Mouse (Mus musculus): ENCODE results near the gene Brip1. TPM values are rescaled to one million over a fixed set of nuclear protein-coding genes. Genes with fewer than 3 reads are reported as not detected.

Gene Brip1
- 0.43 and 0.67 TPM in 2 replicates for polyA plus RNA-seq (2012; rRNA removed)

DNA sequence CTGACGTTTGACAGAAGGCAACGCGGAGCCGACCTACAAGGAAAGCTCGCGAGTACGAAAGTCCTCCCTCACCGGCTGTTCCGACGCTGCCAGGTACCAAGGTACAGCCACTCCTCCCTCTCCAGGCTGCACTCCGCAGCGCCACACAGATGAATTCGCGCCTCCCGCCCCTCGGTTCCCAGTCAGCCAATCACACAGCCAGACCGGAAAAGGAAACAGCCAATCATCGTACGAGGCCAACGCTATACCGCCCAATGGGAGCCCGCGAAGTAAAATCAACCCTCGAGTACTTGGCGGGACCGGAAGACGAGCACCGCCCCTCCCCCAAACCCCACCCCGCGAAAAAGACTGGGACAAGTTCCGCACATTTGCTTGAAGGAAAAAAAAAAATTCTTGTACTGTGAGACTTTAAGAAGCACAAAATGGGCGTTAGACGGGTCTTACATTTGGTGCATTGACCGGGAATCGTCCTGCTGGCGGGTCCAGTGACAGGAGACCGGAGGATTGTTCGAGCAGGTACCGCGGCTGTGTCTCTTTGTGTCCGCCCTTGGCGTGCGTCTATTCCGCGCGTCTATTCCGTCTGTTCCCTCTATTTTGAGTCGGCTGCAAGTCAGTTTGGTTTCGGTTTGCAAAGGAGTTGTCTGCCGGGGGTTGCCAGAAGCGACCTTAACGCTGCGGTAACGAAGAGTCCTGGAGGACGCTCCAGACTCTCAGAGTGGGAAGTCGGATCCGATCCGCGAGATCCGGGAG lies at the start of gene Brip1:
TSS of gene Brip1 (minus strand) at position 157 of the 750 bp plus-strand sequence.
- H3K27ac ChIP-seq (ENCODE audit: insufficient read depth, low read depth, low read length), result peak within 1 kb of the TSS; percentile 39
- peak within 1 kb of the TSS; percentile 89 for H3K4me3 ChIP-seq (ENCODE audit: insufficient read depth, low read depth, low read length)
- no peaks in the 10 kb centered on the region; the same call in 1 of the 2 replicates for H3K4me1 ChIP-seq (ENCODE audit: control insufficient read depth, insufficient read depth, low read length)
- under 1% methylated on average over 60 of the region's 60 CpGs for WGBS
- no peaks in the 10 kb centered on the region for H3K27me3 ChIP-seq (replicated peaks; ENCODE audit: control insufficient read depth, insufficient read depth, low read length)
- no peak for TF ChIP-seq CTCF (conservative IDR thresholded peaks at IDR 0.05; ENCODE audit: insufficient read depth, insufficient read length, low read depth, low read length)
- TF ChIP-seq POLR2A (IDR thresholded peaks at IDR 0.05; ENCODE audit: low read depth, low read length), result no peak
- H3K36me3 ChIP-seq (ENCODE audit: control insufficient read depth, insufficient read depth, low read length), result no peaks in the 10 kb centered on the region
- DNase-seq, result peak; percentile 97

DNA sequence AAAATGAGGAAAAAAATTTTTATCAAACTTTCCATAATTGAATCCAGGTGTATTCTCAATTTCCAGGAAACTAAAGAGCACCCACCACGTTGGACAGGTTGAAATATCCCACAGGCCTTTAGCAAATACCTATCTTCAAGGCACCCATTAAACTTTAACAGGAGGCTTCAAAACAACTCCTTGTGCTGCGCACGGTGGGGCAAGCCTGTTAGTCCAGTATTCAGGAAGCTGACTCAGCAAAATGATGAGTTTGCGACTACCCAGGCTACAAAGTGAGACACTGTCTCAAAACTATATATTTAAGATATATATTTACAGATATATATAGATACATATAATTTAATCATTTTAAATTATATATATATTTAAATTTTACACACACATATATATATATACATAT lies 31.5 kb upstream of the Brip1 start:
- Histone ChIP-seq H3K4me1 (ENCODE audit: control insufficient read depth, insufficient read depth, low read length) (no peaks in the 10 kb centered on the region; the same call in 1 of the 2 replicates), H3K27me3 (replicated peaks; ENCODE audit: control insufficient read depth, insufficient read depth, low read length) (no peaks in the 10 kb centered on the region), H3K4me3 (ENCODE audit: insufficient read depth, low read depth, low read length) (no peak overlapping the region), H3K36me3 (ENCODE audit: control insufficient read depth, insufficient read depth, low read length) (no peaks in the 10 kb centered on the region; the same call in 1 of the 2 replicates), H3K27ac (ENCODE audit: insufficient read depth, low read depth, low read length) (no peak overlapping the region)
- WGBS, result 33% methylated on average over 4 of the region's 4 CpGs
- TF ChIP-seq POLR2A (IDR thresholded peaks at IDR 0.05; ENCODE audit: low read depth, low read length) (no peak), CTCF (conservative IDR thresholded peaks at IDR 0.05; ENCODE audit: insufficient read depth, insufficient read length, low read depth, low read length) (no peak)
- DNase-seq, result peak; percentile 81

DNA sequence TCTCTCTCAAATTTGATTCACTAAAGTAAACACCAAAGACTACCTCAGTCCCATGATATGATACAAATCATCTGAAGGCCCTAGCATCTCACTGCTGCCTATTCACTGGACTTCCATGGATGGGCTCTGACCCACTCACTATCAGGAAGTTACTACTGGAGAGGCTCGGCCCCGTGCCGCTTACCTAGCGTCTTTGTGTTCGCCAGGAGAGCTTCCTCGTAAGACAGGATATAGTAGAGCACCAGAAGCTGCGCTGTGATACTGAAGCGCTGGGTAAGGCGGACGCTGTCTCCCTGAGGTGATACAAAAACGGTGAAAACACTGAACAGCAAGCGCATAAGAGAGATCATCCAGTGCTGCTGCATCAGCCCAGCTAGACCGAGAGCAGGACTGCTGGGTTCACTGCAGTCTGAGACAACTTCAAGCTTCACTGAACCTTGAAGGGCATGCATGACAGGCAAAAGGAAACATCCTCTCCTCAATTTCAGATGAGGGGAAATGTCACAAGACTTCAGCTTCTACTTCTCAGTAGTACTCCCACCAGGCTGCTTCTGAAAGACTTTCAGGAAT lies 30.9 kb upstream of the Brip1 start:
- no peaks in the 10 kb centered on the region; the same call in 1 of the 2 replicates for H3K36me3 ChIP-seq (ENCODE audit: control insufficient read depth, insufficient read depth, low read length)
- no peaks in the 10 kb centered on the region; the same call in 1 of the 2 replicates for H3K4me1 ChIP-seq (ENCODE audit: control insufficient read depth, insufficient read depth, low read length)
- H3K27me3 ChIP-seq (replicated peaks; ENCODE audit: control insufficient read depth, insufficient read depth, low read length), result no peaks in the 10 kb centered on the region
- WGBS, result 55% methylated on average over 13 of the region's 13 CpGs
- peak overlapping the region; percentile 32 for H3K4me3 ChIP-seq (ENCODE audit: insufficient read depth, low read depth, low read length)
- DNase-seq, result peak; percentile 72
- TF ChIP-seq CTCF (conservative IDR thresholded peaks at IDR 0.05; ENCODE audit: insufficient read depth, insufficient read length, low read depth, low read length) (no peak), POLR2A (IDR thresholded peaks at IDR 0.05; ENCODE audit: low read depth, low read length) (no peak)
- peak overlapping the region; percentile 79 for H3K27ac ChIP-seq (ENCODE audit: insufficient read depth, low read depth, low read length)

DNA sequence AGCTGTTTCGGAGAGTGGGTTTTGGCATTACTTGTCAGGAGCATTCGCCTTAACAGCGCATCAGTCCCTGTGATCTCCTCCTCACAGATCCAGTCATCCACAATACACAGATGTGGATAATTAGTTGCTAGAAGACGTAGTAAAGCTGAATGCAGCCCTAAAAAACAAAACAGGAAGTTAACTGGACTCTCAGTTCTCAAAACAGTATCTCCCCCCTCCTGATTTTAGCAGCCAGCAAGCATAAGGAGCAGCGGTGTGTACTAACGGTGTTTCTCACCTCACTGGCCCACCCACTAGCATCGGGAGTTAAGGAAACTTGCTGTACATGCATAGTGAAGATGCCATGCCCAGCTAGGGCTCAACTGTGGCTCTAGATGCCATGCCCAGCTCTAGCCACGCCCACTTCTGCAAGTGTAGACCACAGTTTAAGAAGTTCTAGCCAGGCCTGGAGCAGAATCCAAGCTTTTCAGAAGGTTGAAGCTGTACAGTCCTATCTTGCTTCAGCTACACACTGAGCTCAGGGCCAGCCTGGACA lies 25.7 kb upstream of the Brip1 start:
- DNase-seq, result no peak
- TF ChIP-seq POLR2A (IDR thresholded peaks at IDR 0.05; ENCODE audit: low read depth, low read length) (no peak), CTCF (conservative IDR thresholded peaks at IDR 0.05; ENCODE audit: insufficient read depth, insufficient read length, low read depth, low read length) (no peak)
- H3K4me1 ChIP-seq (ENCODE audit: control insufficient read depth, insufficient read depth, low read length), result peaks cover 4% of the 10 kb centered on the region; the same call in 1 of the 2 replicates
- no peaks in the 10 kb centered on the region for H3K27me3 ChIP-seq (replicated peaks; ENCODE audit: control insufficient read depth, insufficient read depth, low read length)
- peaks cover 1% of the 10 kb centered on the region; the same call in 1 of the 2 replicates for H3K36me3 ChIP-seq (ENCODE audit: control insufficient read depth, insufficient read depth, low read length)
- H3K27ac ChIP-seq (ENCODE audit: insufficient read depth, low read depth, low read length), result peak overlapping the region; percentile 18; the same call in 1 of the 2 replicates
- WGBS, result 78% methylated on average over 8 of the region's 8 CpGs
- H3K4me3 ChIP-seq (ENCODE audit: insufficient read depth, low read depth, low read length), result no peak overlapping the region

DNA sequence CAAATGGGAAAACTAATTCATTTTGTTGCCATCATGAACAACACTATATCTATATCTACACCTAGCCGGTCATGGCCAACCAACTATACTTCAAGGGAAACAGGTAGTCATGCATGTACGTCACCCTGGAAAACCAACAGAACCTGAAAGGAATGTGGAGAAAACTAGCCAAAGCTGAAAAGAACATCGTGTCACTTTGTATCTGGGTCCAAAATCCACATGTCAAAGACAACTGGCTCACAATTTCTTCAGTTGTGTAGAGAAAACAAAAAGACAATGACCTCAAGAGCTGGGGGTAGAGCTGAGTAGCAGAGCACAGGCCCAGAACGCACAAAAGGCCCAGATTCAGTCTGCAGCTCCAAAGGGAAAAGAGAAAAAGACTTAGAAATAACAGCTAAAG lies 24.8 kb upstream of the Brip1 start:
- WGBS, result 62% methylated on average over 4 of the region's 4 CpGs
- peaks cover 4% of the 10 kb centered on the region; the same call in 1 of the 2 replicates for H3K4me1 ChIP-seq (ENCODE audit: control insufficient read depth, insufficient read depth, low read length)
- peaks cover 1% of the 10 kb centered on the region; the same call in 1 of the 2 replicates for H3K36me3 ChIP-seq (ENCODE audit: control insufficient read depth, insufficient read depth, low read length)
- TF ChIP-seq CTCF (conservative IDR thresholded peaks at IDR 0.05; ENCODE audit: insufficient read depth, insufficient read length, low read depth, low read length) (no peak), POLR2A (IDR thresholded peaks at IDR 0.05; ENCODE audit: low read depth, low read length) (no peak)
- H3K4me3 ChIP-seq (ENCODE audit: insufficient read depth, low read depth, low read length), result no peak overlapping the region
- H3K27me3 ChIP-seq (replicated peaks; ENCODE audit: control insufficient read depth, insufficient read depth, low read length), result no peaks in the 10 kb centered on the region
- peak; percentile 73 for DNase-seq
- H3K27ac ChIP-seq (ENCODE audit: insufficient read depth, low read depth, low read length), result peak overlapping the region; percentile 12

DNA sequence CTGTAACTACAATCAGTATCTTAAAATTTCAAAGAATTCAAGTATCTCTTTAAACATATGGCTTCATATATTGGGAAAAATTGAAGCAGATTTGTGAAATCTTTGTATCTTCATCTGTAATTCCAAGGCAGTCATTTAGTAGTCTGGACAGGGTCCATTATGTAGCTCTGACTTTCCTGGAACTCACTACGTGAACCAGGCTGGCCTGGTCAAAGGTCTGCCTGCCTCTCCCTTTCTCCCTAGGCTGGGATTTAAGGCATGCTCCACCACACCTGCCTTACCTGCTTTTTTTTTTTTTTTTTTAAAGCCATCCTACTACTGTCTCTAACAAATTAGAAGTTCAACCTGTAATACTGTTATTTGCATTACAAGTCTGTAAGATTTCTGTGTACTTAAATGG lies 10.8 kb upstream of the Brip1 start:
- 43% methylated on average over 1 of the region's 1 CpGs for WGBS
- no peak for TF ChIP-seq CTCF (conservative IDR thresholded peaks at IDR 0.05; ENCODE audit: insufficient read depth, insufficient read length, low read depth, low read length)
- Histone ChIP-seq H3K36me3 (ENCODE audit: control insufficient read depth, insufficient read depth, low read length) (peaks cover 3% of the 10 kb centered on the region; the same call in 1 of the 2 replicates), H3K27ac (ENCODE audit: insufficient read depth, low read depth, low read length) (no peak overlapping the region), H3K4me1 (ENCODE audit: control insufficient read depth, insufficient read depth, low read length) (no peaks in the 10 kb centered on the region), H3K27me3 (replicated peaks; ENCODE audit: control insufficient read depth, insufficient read depth, low read length) (no peaks in the 10 kb centered on the region), H3K4me3 (ENCODE audit: insufficient read depth, low read depth, low read length) (no peak overlapping the region)
- DNase-seq, result peak; percentile 86

DNA sequence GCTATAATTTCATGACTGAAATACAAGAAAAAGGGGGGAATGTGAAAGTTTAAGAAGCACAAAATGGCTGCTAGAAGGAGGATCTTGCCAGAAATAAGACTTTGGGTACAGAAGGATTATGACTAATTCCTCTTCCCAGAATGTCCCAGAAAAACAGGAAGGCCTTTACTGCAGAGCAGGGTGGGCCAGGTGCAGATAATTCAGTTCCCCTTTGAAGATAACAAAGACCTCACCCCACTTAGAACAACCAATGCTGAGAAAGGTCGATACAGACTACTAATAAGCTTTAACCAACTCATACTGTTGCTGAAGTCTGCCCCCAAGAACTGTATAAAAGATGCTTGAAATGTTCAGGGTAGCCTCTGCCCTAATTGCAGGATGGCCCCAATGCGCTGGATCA lies 8.1 kb upstream of the Brip1 start:
- Histone ChIP-seq H3K27ac (ENCODE audit: insufficient read depth, low read depth, low read length) (no peak overlapping the region), H3K4me3 (ENCODE audit: insufficient read depth, low read depth, low read length) (no peak overlapping the region), H3K4me1 (ENCODE audit: control insufficient read depth, insufficient read depth, low read length) (no peaks in the 10 kb centered on the region), H3K36me3 (ENCODE audit: control insufficient read depth, insufficient read depth, low read length) (peaks cover 1% of the 10 kb centered on the region; the same call in 1 of the 2 replicates), H3K27me3 (replicated peaks; ENCODE audit: control insufficient read depth, insufficient read depth, low read length) (no peaks in the 10 kb centered on the region)
- no peak for DNase-seq
- TF ChIP-seq CTCF (conservative IDR thresholded peaks at IDR 0.05; ENCODE audit: insufficient read depth, insufficient read length, low read depth, low read length) (no peak), POLR2A (IDR thresholded peaks at IDR 0.05; ENCODE audit: low read depth, low read length) (no peak)
- WGBS, result 97% methylated on average over 2 of the region's 2 CpGs
